Mouse (Mus musculus) forebrain, embryonic 13.5 days (tissue): ENCODE results near the gene Chil1. TPM values are rescaled to one million over a fixed set of nuclear protein-coding genes. Genes with fewer than 3 reads are reported as not detected.

ENCODE experiments used
- ATAC-seq: fragments of 200-750 bp; cut with Nextera tagmentation; 2 replicates; pipeline ENCODE4 v1.8.0; 2017
- H3K27ac ChIP-seq: fragments of 300-500 bp; sonication (generic); 2 replicates; pipeline ENCODE4 v1.5.1; 2015; ENCODE audit warnings: inconsistent platforms, mild to moderate bottlenecking, moderate library complexity
- H3K27me3 ChIP-seq: fragments of 300-500 bp; sonication (generic); 2 replicates; pipeline ENCODE4 v1.6.1; 2015; ENCODE audit warnings: mild to moderate bottlenecking, inconsistent platforms
- H3K36me3 ChIP-seq: fragments of 300-500 bp; sonication (generic); 2 replicates; pipeline ENCODE4 v1.6.1; 2015; ENCODE audit warnings: mild to moderate bottlenecking, inconsistent platforms; ENCODE audit not compliant: poor library complexity, severe bottlenecking
- H3K4me1 ChIP-seq: fragments of 300-500 bp; sonication (generic); 2 replicates; pipeline ENCODE4 v1.6.1; 2015; ENCODE audit warnings: inconsistent platforms
- H3K4me2 ChIP-seq: fragments of 300-500 bp; sonication (generic); 2 replicates; pipeline ENCODE4 v1.6.1; 2015; ENCODE audit warnings: inconsistent platforms, mild to moderate bottlenecking, moderate library complexity
- H3K4me3 ChIP-seq: fragments of 300-500 bp; sonication (generic); 2 replicates; pipeline ENCODE4 v1.5.1; 2015; ENCODE audit warnings: mild to moderate bottlenecking, inconsistent platforms
- H3K9ac ChIP-seq: fragments of 300-500 bp; sonication (generic); 2 replicates; pipeline ENCODE4 v1.6.1; 2015; ENCODE audit warnings: mild to moderate bottlenecking, inconsistent platforms
- H3K9me3 ChIP-seq: fragments of 300-500 bp; sonication (generic); replicated peaks from 2 replicates; pipeline ENCODE4 v1.6.1; 2016; ENCODE audit warnings: inconsistent platforms
- WGBS: fragments of 180-500 bp; shearing (Covaris S2); methylation state at CpG from one replicate; pipeline ENCODE4 v1.1.7; 2015; 5-methylcytosine and 5-hydroxymethylcytosine counted together
- polyA plus RNA-seq: library from polyadenylated mRNA; unstranded; fragments of >200 nt; fragmentation: Nextera tagmentation; extraction: Ambion mirVana; gene quantifications from 2 replicates; pipeline ENCODE4 v1.2.1, GENCODE M21; 2015

Gene Chil1
- polyA plus RNA-seq, 1 experiment from 2014 or later, result 3.2 TPM

DNA sequence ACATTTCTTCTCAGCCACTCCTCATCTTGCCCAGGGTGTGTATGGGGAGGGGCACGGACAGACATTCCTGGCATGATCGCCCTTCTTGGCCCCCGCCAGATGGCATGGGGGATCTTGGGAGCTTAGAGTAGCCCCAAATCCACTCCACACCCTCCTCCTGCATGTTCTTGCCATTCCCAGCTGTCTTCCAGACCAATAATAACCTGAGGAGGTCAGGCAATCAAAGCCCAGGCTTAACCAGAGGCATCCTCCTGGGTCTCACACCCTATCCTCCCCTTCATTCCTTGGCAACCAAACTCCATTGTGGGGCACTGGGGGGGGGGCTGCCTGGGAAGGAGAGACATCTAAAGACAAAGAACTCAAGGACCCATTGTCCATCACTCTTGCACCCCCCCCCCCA lies 21.6 kb upstream of the Chil1 start:
- no peaks in the 10 kb centered on the region for H3K27me3 ChIP-seq
- no peaks in the 10 kb centered on the region for H3K4me1 ChIP-seq
- H3K9ac ChIP-seq, result no peak overlapping the region
- H3K4me2 ChIP-seq, result no peak overlapping the region
- H3K9me3 ChIP-seq, result no peaks in the 10 kb centered on the region
- H3K36me3 ChIP-seq, result no peaks in the 10 kb centered on the region
- no peak overlapping the region for H3K4me3 ChIP-seq
- H3K27ac ChIP-seq, result no peak overlapping the region
- no peak for ATAC-seq
- 96% methylated on average over 3 of the region's 3 CpGs for WGBS

DNA sequence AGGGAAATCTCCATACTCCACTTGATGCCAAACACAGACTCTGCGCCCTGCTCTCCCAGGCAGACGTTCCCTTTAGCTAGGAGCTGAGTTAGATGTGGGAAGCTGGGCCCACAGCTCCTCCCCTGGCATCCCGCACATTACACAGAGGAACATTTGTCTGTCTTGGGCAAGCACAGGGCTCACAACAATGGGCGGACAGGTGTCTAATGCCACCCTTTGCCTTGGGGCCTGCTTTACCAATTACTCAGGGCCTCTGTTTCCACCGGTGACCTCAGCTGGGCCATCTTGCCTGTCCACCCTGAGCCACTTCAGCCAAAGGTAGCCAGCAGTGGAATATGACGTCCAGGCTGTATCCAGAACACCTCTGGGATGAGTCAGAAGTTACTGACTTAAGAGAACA lies 20.6 kb upstream of the Chil1 start:
- Histone ChIP-seq H3K36me3 (no peaks in the 10 kb centered on the region), H3K27me3 (no peaks in the 10 kb centered on the region), H3K4me1 (no peaks in the 10 kb centered on the region), H3K9ac (no peak overlapping the region), H3K9me3 (no peaks in the 10 kb centered on the region), H3K27ac (no peak overlapping the region), H3K4me3 (no peak overlapping the region), H3K4me2 (no peak overlapping the region)
- WGBS, result 76% methylated on average over 6 of the region's 6 CpGs
- ATAC-seq, result no peak

DNA sequence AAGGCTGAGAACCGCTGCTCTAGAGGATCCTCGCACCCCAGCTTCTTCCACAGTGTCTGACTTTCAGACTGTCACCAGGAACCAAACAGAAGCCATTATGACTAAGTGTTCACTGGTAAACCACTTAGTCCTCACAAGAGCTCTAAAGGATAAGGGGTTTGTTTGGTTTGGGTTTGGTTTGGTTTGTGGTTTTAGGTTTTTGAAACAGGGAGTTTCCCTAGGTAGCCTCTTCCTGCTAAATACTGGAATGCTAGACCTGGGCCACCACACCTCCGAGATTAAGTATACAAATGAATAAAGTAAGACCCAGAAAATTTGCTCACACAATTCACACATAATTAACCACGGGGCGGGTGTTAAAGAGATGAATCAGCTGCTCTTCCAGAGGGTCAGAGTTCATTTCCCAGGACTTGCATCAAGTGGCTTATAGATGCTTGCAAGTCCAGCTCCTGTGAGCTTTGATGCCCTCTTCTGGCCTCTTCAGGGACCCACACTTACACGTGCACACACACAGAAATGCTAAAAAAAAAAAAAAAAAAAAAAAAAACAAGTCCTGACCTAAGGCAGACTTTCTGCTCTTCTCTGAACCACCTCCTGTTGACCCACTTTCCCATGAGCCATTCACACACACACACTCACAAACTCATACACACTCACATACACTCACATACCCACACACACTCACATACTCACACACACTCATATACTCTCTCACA lies 19.3 kb upstream of the Chil1 start:
- H3K4me3 ChIP-seq, result no peak overlapping the region
- H3K9me3 ChIP-seq, result no peaks in the 10 kb centered on the region
- H3K4me2 ChIP-seq, result no peak overlapping the region
- H3K27ac ChIP-seq, result no peak overlapping the region
- H3K4me1 ChIP-seq, result no peaks in the 10 kb centered on the region
- ATAC-seq, result no peak
- H3K36me3 ChIP-seq, result no peaks in the 10 kb centered on the region
- H3K9ac ChIP-seq, result no peak overlapping the region
- 80% methylated on average over 6 of the region's 6 CpGs for WGBS
- no peaks in the 10 kb centered on the region for H3K27me3 ChIP-seq

DNA sequence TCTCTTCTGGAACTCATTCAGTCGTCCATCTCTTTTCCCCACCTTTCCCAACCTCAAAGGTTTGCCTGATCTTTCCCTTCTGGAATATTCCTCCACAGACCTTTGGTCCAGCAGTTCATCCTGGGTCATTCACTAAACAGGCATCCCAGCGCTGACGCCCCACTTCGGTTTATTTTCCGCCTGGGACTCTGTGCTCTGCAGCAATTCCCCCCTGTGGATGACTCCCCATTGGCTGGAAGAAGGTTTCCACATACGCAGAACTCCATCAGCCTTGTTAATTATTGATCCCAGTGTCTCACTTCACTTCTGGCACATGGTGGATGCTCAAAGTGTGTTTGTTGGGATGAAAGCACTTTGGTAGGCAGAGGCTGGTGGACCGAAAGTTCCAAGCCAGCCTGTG lies 18.5 kb upstream of the Chil1 start:
- Histone ChIP-seq H3K4me1 (no peaks in the 10 kb centered on the region), H3K9ac (no peak overlapping the region), H3K36me3 (no peaks in the 10 kb centered on the region), H3K4me2 (no peak overlapping the region), H3K27ac (no peak overlapping the region), H3K27me3 (no peaks in the 10 kb centered on the region), H3K9me3 (no peaks in the 10 kb centered on the region), H3K4me3 (no peak overlapping the region)
- 88% methylated on average over 7 of the region's 7 CpGs for WGBS
- no peak for ATAC-seq

DNA sequence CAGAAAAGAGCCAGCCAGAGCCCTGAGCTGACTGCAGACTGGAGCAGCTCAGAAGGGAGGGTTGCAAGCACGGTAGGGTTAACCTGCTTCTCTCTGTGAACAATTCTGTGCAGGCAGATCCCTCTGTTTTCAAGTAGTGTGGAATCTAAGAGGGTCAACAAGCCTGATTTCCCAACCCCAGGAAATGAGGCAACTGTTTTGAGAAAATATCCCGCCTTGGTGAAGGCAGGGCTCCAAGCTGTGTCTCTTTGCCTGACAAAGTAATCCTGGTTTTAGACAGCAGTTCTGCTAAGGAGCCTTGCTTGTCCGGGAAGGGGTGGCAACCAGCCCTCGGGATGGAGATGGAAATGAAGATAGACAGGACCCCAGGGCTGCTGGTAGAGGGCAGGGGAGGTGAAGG lies 17.5 kb upstream of the Chil1 start:
- no peaks in the 10 kb centered on the region for H3K9me3 ChIP-seq
- no peaks in the 10 kb centered on the region for H3K36me3 ChIP-seq
- H3K4me3 ChIP-seq, result no peak overlapping the region
- 67% methylated on average over 4 of the region's 4 CpGs for WGBS
- no peak overlapping the region for H3K9ac ChIP-seq
- H3K27ac ChIP-seq, result no peak overlapping the region
- no peak overlapping the region for H3K4me2 ChIP-seq
- no peaks in the 10 kb centered on the region for H3K4me1 ChIP-seq
- no peak for ATAC-seq
- no peaks in the 10 kb centered on the region for H3K27me3 ChIP-seq

DNA sequence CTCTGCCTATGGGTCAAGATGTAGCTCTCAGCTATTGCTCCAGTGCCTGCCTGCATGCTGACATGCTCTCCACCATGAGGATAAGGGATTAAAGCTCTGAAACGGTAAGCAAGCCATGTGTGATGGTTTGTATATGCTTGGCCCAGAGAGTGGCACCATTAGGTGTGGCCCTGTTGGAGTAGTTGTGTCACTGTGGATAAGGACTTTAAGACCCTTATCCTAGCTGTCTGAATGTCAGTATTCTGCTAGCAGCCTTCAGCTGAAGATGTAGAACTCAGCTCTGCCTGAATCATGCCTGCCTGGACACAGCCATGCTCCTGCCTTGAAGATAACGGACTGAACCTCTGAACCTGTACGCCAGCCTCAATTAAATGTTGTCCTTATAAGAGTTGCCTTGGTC lies 15.4 kb upstream of the Chil1 start:
- no peak for ATAC-seq
- WGBS, result 89% methylated on average over 3 of the region's 3 CpGs
- no peaks in the 10 kb centered on the region for H3K9me3 ChIP-seq
- no peak overlapping the region for H3K4me3 ChIP-seq
- no peaks in the 10 kb centered on the region for H3K4me1 ChIP-seq
- H3K36me3 ChIP-seq, result no peaks in the 10 kb centered on the region
- H3K9ac ChIP-seq, result no peak overlapping the region
- no peak overlapping the region for H3K4me2 ChIP-seq
- no peak overlapping the region for H3K27ac ChIP-seq
- no peaks in the 10 kb centered on the region for H3K27me3 ChIP-seq

DNA sequence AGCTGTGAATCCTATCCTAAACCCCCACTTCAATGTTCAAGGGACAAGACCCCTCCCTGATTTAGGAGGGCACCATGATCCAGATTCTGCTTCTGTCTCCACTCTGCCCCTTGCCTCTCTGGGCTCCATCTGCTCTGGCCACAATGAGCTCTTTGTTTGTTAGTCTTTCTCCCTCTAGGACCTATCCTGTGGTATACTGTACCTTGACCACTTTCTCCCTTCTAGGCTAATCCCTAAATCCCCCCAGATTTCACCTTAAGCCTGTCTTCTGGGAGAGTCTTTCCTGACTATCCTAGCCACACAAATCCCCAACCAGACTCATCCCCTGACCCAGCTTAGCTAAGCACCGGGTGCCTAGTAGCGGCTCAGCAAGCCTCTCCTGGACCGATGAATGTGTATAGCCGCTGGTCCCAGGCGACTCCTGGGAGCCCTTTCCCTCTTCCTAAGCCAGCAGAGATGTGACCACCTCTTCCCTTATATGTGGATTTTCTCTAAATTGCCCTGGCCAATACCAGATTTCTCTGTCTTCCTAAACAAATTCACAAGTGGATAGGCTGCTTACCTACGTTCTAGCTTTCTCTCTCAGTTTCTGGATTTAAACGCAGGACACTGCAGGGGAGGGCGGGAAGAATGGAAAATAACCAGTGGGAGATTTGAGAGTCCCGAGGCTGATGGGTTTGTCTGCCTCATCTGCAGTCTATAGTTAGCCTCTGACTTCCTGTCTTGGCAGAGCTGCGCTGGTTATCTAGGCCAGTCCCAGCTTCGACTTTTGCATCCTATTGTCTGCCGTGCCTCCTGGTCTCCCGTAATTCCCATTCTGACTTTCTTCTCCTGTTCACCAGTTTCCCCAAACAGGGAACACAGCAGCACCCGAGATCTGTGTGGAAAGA lies 14.3 kb upstream of the Chil1 start:
- 49% methylated on average over 14 of the region's 14 CpGs for WGBS
- H3K4me2 ChIP-seq, result no peak overlapping the region

DNA sequence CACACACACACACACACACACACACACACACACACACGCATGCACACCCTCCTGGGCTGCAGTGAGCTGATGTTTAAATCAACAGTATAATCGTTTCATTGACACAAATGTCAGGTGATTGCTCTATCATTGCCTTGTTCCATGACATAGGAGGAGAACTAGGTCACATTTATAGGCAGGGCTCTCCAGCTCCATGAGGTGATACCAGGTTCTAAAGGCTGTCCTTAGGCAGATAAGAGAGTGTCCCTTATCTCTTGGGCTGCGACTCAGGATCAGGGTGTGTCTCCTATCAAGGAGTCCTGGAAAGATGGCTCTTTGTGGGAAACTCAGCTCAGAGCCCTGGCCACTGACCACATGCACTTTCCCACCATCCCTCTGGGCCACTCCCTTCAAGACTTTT lies 13.4 kb upstream of the Chil1 start:
- H3K4me2 ChIP-seq, result no peak overlapping the region
- no peak overlapping the region for H3K4me3 ChIP-seq
- H3K9me3 ChIP-seq, result no peaks in the 10 kb centered on the region
- ATAC-seq, result no peak
- WGBS, result 87% methylated on average over 3 of the region's 3 CpGs
- no peak overlapping the region for H3K9ac ChIP-seq
- no peaks in the 10 kb centered on the region for H3K27me3 ChIP-seq
- no peaks in the 10 kb centered on the region for H3K36me3 ChIP-seq
- no peak overlapping the region for H3K27ac ChIP-seq
- H3K4me1 ChIP-seq, result no peaks in the 10 kb centered on the region

More for the DNA sequence above, 14.3 kb upstream of the Chil1 start:
- Histone ChIP-seq H3K4me3 (no peak overlapping the region), H3K27ac (no peak overlapping the region), H3K27me3 (no peaks in the 10 kb centered on the region), H3K4me1 (no peaks in the 10 kb centered on the region), H3K9ac (no peak overlapping the region), H3K36me3 (no peaks in the 10 kb centered on the region), H3K9me3 (no peaks in the 10 kb centered on the region)
- no peak for ATAC-seq

DNA sequence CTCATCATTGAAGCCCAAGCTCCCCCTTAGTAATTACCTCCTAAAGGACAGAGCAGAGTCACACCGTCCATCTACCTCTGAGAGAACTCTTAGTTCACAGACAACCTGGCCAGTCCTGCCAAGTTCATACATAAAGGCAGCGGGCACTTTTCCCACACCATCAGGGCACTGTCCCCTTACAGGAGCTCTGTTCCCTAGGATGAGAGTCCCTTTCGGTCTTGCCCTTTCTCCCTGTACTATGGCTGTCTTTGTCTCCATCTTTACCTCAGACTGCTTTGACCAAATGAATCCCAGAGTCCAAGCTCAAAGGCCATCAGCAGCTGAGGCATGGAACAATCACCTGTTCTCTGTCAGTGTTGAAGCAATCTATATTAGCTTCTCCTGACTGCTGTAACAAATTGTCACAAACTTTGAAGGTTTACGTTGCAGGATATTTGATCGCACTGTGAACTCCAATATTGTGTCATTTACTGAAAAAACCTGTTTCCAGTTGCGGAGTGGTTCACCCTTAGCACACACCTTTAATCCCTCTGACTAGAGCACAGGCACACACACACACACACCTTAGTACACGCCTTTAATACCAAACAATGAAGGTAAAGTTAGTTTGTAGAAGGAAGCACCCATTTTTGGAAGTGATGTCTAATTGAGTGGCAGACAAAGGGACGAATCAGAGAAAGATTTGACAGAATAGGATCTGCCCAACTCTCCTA lies 12.8 kb upstream of the Chil1 start:
- Histone ChIP-seq H3K36me3 (no peaks in the 10 kb centered on the region), H3K9me3 (no peaks in the 10 kb centered on the region), H3K4me2 (no peak overlapping the region), H3K9ac (no peak overlapping the region), H3K4me3 (no peak overlapping the region), H3K27ac (no peak overlapping the region), H3K27me3 (no peaks in the 10 kb centered on the region), H3K4me1 (no peaks in the 10 kb centered on the region)
- ATAC-seq, result no peak
- 86% methylated on average over 8 of the region's 8 CpGs for WGBS

DNA sequence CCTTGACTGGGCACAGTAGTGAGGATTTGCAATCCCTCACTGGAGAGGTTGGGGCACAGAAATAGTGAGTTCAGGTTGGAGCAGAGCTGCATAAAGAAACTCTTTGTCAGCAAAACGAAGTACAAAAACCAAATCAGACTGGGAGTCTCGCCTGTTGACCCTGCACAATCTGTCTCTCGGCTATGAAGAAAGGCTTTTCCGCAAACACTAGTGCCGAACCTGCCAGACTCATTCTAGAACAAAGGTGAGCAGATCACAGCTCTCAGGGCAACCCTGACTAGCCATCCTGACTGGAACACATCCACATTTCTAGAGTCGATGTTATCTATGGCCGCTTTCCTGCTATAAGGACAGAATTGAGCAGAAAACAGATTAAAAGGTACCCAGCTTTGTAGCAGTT lies 8.9 kb upstream of the Chil1 start:
- H3K27ac ChIP-seq, result no peak overlapping the region
- no peaks in the 10 kb centered on the region for H3K36me3 ChIP-seq
- H3K27me3 ChIP-seq, result no peaks in the 10 kb centered on the region
- H3K4me1 ChIP-seq, result no peaks in the 10 kb centered on the region
- H3K4me2 ChIP-seq, result no peak overlapping the region
- no peak overlapping the region for H3K9ac ChIP-seq
- H3K9me3 ChIP-seq, result no peaks in the 10 kb centered on the region
- WGBS, result 56% methylated on average over 7 of the region's 7 CpGs
- ATAC-seq, result no peak
- no peak overlapping the region for H3K4me3 ChIP-seq

DNA sequence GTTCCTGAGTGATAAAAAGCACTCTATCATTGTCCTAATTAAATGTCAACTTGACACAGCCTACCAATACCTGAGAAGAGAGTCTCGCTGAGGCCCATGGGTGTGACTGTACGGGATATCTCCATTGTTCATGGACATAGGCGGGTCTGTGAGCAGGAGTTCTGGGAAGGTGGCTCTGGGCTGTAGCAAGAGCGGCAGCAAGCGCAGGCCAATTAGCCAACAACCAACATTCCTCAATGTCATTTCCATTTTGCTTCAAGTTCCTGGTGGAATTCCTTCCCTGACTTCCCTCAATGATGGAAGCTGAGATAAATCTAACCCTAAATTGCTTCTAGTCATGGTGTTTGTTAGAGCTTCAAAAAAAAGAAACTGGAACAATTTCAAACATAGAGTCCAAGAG lies 4.0 kb upstream of the Chil1 start:
- no peak for ATAC-seq
- H3K9ac ChIP-seq, result no peak overlapping the region
- H3K27ac ChIP-seq, result no peak overlapping the region
- 90% methylated on average over 5 of the region's 5 CpGs for WGBS
- H3K36me3 ChIP-seq, result no peaks in the 10 kb centered on the region
- no peaks in the 10 kb centered on the region for H3K9me3 ChIP-seq
- no peak overlapping the region for H3K4me2 ChIP-seq
- H3K4me3 ChIP-seq, result no peak overlapping the region
- peaks cover 17% of the 10 kb centered on the region for H3K4me1 ChIP-seq
- H3K27me3 ChIP-seq, result 0 out of 2 replicates have a peak, but pooled peaks cover 9% of the 10 kb centered on the region

DNA sequence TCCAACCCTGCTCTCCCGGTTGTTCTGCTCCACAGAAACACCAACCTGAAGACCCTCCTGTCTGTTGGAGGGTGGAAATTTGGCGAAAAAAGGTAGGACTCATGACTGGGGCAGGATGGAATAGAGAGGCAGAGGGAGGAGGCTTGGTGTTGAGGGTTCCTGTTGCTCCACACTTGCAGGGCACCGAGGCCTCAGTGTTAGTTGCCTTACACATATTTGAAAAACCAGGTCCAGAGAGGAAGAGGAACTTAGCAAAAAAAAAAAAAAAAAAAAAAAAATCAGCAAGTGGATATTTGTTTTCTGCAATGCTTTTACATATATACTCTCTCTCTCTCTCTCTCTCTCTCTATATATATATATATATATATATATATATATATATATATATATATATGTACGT lies 2.1 kb downstream of the Chil1 start:
- no peak for ATAC-seq
- WGBS, result 90% methylated on average over 4 of the region's 4 CpGs
- Histone ChIP-seq H3K9ac (no peak overlapping the region), H3K4me3 (no peak overlapping the region), H3K27ac (no peak overlapping the region), H3K4me2 (no peak overlapping the region), H3K36me3 (no peaks in the 10 kb centered on the region), H3K4me1 (peaks cover 21% of the 10 kb centered on the region), H3K27me3 (0 out of 2 replicates have a peak, but pooled peaks cover 9% of the 10 kb centered on the region), H3K9me3 (no peaks in the 10 kb centered on the region)
